Mouse (Mus musculus) Muller cell, postnatal 12 days (primary cell): ENCODE data around the gene Dnal1.
"Not testable (repeated sequence)": the region's sequence is repeated elsewhere in the genome, so short reads cannot be mapped to it uniquely, and the experiment has no call there.

Source experiments
- DNase-seq: peaks from one replicate; pipeline ENCODE4 v3.0.0-alpha.2; 2015; ENCODE audit errors: inconsistent ontology term

Dnal1 gene

DNA sequence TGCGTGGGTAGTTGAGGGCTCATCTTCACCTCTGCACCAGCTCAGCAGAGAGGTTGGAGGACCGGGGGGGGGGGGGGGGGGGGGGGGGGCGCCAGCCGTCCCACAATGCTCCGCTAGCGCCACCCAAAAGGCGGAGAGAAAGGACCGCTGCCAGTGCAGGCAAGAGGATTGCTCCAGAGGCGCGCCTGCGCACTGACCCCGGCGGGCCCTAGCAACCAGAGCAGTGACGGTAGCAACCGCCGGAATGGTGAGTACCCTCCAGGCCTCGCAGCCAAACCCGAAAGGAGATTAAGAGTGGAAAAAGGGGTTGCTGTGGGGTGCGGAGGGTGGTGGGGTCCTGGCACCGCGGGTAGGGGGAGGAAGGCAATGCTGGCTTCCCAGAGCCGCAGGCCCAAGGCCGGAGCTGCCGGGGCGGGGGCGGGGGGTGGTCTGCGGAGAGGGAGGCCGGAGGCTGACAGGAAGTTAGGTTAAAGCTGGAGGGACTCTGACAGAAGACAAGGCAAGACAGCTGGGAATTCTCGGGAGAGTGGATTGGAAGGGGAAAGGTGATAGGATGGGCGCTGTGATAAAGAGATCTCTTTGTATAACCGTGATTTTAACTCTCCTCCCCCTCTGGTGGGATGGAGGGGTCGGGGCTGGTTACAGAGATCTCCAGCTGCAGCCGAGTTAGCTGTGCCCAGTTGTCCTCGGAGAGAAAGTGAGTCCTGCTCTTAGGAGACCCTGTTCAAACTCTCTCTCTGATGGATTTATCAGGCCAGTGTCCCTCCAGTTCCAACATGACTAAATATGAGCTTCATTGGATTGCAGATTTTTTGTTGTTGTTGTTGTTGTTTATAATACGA lies at the start of gene Dnal1:
Gene Dnal1 (plus strand): TSS at position 214 of the 842 bp plus-strand sequence.
- peak; percentile 96 for DNase-seq

- DNase-seq: no peak
These were observed 49.5 kb upstream of the Dnal1 start for GRCm38 (mm10) chr12:84064621-84065020.

DNA sequence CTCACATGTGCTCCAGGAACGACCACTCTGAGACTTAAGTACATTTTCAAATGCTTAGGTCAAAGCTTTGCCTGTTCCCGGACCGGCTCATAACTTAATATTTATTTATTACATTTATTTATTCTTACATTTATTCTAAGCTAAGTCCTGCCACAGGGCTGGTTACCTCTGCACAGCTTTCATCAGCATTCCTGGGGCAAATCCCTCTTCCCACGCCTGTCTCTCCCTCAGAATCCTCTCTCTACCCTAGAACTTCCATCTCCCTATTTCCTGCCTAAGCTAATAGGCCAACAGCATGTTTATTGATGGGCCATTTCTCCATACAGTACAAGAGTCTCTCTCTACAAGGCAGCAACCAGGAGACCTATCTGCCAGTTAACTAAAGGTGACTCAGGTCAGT lies 46.4 kb upstream of the Dnal1 start:
- DNase-seq: no peak

GRCm38 (mm10) chr12:84068296-84068695 lies 45.9 kb upstream of the Dnal1 start:
- no peak for DNase-seq

GRCm38 (mm10) chr12:84068986-84069385 lies 45.2 kb upstream of the Dnal1 start, which contains the start of gene Acot5:
Acot5 (plus strand) TSS chr12:84069325.
- no peak for DNase-seq

DNA sequence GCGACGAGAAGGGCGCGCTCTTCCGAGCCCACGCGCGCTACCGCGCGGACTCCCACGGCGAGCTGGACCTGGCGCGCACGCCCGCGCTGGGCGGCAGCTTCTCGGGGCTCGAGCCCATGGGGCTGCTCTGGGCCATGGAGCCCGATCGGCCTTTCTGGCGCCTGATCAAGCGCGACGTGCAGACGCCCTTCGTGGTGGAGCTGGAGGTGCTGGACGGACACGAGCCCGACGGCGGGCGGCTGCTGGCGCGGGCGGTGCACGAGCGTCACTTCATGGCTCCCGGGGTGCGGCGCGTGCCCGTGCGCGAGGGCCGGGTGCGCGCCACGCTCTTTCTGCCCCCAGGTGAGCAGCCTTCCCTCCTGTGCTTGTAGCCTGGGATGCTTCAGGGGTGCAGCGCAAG lies 44.6 kb upstream of the Dnal1 start:
- not testable (repeated sequence) for DNase-seq

DNA sequence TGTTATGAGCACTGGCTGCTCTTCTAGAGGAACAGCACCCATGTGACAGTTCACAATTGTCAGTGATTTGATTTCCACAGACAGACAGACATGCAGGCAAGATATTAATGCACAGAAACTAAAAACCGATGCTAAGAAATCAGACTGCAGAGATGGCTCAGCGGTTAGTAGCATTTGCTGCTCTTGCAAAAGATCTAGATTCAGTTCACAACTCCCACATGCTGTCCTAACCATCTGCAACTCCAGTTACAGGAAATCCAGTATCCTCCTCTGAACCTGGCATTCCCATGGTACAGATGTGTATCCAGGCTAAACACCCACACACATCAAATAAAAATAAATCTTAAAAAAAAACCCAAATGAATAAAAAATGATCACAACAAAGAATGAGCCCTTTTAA lies 42.5 kb upstream of the Dnal1 start:
- DNase-seq: no peak

- no peak for DNase-seq
These were observed 36.7 kb upstream of the Dnal1 start for GRCm38 (mm10) chr12:84077371-84077990.

DNA sequence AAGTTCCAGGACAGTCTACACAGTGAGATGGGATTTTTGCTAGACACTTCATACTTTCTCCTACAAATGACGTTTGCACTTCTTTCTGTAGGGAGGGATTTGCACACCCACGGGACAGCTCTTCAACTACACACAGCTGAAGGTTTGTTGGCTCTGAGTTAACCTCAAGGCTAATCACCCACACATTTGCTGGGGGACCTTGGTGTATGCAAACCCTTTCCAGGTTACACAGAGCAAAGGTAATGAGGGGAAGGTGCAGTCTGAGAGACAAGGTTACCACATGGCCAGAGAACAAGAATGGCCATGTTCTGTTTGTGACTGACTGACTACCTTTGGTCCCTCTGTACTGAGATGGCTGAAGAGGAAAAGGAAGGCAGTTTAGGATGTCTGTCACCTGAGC lies 30.3 kb upstream of the Dnal1 start:
- DNase-seq: no peak

DNA sequence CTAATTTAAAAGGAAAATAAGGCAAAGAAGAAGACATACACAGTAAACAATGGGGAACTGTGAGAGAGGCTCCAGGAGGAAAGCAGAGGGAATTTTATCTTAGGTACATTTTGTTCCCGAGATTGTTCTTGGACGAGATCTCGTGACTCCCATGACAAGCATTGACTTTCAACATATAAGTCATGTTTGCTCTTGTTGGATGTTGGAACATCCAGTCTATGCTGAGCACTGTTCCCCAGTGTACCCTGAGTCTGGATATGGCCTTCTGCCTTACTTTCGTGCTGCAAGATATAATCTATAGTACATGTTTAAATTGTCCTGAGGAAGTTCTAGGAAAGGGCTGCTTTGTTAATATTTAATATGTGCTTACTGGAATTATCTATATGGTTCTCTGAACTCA lies 29.6 kb upstream of the Dnal1 start:
- no peak for DNase-seq

- DNase-seq: not testable (repeated sequence)
These were observed 19.5 kb upstream of the Dnal1 start for GRCm38 (mm10) chr12:84094666-84095065.

DNA sequence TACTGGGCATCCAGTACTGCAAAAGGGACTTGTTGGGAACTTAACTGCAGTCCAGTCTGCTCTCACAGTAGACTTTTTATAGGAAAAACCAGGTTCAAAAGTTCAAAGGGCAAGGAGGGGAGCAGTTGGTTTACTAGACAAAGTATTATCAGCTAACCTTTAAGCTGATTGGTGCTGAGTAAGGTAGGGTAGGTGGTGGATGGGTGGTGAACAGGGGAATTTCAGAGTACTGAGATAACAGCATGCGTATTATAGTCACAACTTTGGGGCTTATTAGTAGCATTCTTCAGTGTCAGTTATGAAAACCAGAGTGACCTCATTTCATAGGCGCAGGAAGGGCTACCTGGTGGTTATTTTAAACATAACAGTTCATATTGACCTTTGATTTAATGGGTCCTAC lies 14.6 kb upstream of the Dnal1 start:
- no peak for DNase-seq

DNA sequence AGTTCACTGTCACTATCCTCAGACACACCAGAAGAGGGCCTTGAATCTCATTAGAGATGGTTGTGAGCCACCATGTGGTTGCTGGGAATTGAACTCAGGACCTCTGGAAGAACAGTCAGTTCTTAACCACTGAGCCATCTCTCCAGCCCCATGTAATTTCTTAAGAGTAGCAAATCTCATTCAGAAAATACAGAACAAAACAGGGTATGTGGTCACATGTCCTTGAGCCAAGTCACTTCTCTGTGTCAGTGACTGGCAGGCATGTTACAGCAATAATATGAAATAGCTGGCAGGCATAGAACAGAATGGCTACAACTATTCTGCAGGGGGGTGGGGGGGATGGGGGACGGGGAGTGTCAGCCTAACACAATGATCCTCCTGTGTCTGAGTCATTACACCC lies 14.1 kb upstream of the Dnal1 start:
- DNase-seq: no peak

DNA sequence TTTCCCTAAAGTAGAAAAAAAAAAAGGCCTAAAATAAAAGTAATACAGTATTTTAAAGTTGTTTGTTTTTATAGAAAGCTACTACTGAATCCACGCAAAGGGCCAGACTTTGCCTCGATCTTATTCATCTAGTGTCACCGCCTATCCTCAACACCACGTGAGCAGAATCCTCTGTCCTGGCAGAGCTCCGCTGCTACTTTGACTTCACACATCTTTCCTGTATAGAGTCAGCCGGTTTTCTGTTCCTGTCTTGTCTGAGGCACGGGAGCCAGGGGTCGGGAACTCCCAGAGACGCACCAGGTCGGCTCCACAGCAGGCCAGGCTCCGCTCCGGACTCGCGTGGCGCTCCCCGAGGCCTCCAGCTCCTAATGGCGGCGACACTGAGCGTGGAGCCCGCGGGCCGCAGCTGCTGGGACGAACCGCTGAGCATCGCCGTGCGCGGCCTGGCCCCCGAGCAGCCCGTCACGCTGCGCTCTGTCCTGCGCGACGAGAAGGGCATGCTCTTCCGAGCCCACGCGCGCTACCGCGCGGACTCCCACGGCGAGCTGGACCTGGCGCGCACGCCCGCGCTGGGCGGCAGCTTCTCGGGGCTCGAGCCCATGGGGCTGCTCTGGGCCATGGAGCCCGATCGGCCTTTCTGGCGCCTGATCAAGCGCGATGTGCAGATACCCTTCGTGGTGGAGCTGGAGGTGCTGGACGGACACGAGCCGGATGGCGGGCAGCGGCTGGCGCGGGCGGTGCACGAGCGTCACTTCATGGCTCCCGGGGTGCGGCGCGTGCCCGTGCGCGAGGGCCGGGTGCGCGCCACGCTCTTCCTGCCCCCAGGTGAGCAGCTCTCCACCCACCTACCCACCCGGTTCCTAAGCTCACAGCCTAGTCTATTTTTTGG lies 13.3 kb upstream of the Dnal1 start, which contains the start of gene Acot6:
Gene Acot6 (plus strand): TSS at position 51 of the 889 bp plus-strand sequence.
- DNase-seq: peak; percentile 66

- no peak for DNase-seq
These were observed 12.7 kb upstream of the Dnal1 start for GRCm38 (mm10) chr12:84101493-84101845.

DNA sequence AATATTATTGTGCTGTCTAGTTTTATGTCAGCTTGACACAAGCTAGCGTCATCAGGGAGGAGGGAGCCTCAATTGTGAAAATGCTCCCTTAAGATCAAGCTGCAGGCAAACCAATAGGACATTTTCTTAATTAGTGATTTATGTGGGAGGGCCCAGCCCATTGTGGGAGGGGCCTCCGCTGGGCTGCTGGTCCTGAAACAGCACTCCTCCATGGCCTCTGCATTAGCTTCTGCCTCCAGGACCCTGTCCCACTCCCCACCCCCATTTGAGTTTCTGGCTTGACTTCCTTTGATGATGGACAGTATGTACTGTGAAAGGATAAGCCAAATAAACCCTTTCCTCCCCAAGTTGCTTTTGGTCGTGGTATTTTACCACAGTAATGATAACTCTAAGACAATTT lies 7.2 kb upstream of the Dnal1 start:
- no peak for DNase-seq

GRCm38 (mm10) chr12:84107692-84108091 lies 6.5 kb upstream of the Dnal1 start:
- no peak for DNase-seq

- DNase-seq: no peak
These were observed 4.2 kb upstream of the Dnal1 start for GRCm38 (mm10) chr12:84109924-84110323.

GRCm38 (mm10) chr12:84110814-84111213 lies 3.4 kb upstream of the Dnal1 start:
- no peak for DNase-seq

DNA sequence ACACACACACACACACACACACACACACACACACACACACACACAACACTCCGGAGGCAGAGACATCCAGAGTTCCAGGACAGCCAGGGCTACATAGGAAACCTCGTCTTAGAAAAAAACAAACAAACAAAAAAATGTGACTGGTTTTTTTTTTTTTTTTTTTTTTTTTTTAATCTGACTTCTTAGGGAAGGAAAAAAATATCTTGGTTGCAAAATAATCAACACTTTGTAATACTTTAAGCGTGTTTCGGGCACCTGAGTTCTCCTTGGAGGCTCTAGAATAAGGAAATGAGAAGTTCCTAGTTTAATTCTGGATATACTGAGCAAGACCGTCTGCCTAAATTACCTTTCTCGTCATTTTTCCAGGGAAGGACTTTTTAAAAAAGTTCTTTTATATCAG lies 490 bp upstream of the Dnal1 start:
- DNase-seq: peak; percentile 11

- no peak for DNase-seq
These were observed 5.4 kb downstream of the Dnal1 start for GRCm38 (mm10) chr12:84119584-84119983.

- no peak for DNase-seq
These were observed 11.7 kb downstream of the Dnal1 start for GRCm38 (mm10) chr12:84125892-84126291.
